Mouse (Mus musculus) adrenal gland, postnatal 36 days (tissue): Measurements from ENCODE around the gene Atp6v0a4. TPM values are rescaled to one million over a fixed set of nuclear protein-coding genes. Genes with fewer than 3 reads are reported as not detected.
A peak's percentile ranks its signal among the peaks of the same experiment; 100 is the strongest.

ENCODE experiments used
- DNase-seq, 2 experiments: peaks; one replicate each; pipeline ENCODE4 v3.0.0; 2021; ENCODE audit warnings: mixed read lengths in 1 of 2
- total RNA-seq, 2 experiments: library from RNA; stranded (reverse); gene quantifications; 2 replicates each; pipeline ENCODE4 v1.2.3; 2021

The Atp6v0a4 gene
- total RNA-seq, 2 experiments from 2014 or later = 1.9 to 2.4 TPM

GRCm38 (mm10) chr6:38007459-38007858 is 116.9 kb downstream of the Atp6v0a4 start:
- peak; percentile 31 to 59 for DNase-seq

Other genes starting within 250 kb of the Atp6v0a4 start
- gene Svopl, start 77.6 kb downstream of the Atp6v0a4 start, total RNA-seq = 1 to 10 TPM; 1.5 to 2.5 TPM
- gene Tmem213, start 15.3 kb downstream of the Atp6v0a4 start, total RNA-seq = not detected
- gene D630045J12Rik, start 129.4 kb upstream of the Atp6v0a4 start, total RNA-seq = 1 to 10 TPM; 3.0 to 3.7 TPM
- 1 to 10 TPM; 2.7 to 3.1 TPM for gene Zc3hav1l, start 174.7 kb upstream of the Atp6v0a4 start, total RNA-seq
- 10 to 100 TPM; 56.9 to 69.1 TPM for gene Zc3hav1, start 230.0 kb upstream of the Atp6v0a4 start, total RNA-seq